Mouse (Mus musculus): ENCODE data around the gene Manbal. TPM values are rescaled to one million over a fixed set of nuclear protein-coding genes. Genes with fewer than 3 reads are reported as not detected.

Gene Manbal
- polyA plus RNA-seq, 1 experiment from 2014 or later, result 111 TPM

DNA sequence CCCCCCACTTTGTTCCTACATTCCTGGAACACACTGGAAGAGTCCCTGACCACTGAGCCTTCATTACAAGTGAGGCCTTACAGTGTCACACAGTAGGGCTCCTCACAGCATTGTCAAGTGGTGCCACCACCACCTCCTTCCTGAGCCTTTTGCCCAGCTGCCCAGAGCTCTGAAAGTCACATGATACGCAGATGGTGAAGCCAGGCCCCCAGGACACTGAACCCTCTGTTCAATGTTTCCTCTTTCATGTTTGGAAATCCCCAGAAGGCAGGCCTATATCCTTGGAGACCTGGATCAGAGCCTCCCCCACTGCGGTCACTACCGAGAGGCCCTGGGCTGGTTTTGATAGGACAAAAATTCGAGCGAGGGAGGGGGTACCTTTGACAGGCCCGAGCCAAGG lies 49.8 kb downstream of the Manbal start:
- no peak overlapping the region for H3K4me3 ChIP-seq (ENCODE audit: low read depth, low read length)
- no peak for ATAC-seq
- no peak overlapping the region for H3K4me2 ChIP-seq (ENCODE audit: low read length)
- H3K9me3 ChIP-seq (replicated peaks; ENCODE audit: control insufficient read depth, low read length, poor library complexity, severe bottlenecking), result no peaks in the 10 kb centered on the region
- no peak overlapping the region for H3K9ac ChIP-seq (ENCODE audit: low read depth, low read length)
- WGBS, result 64% methylated on average over 6 of the region's 6 CpGs
- H3K4me1 ChIP-seq (ENCODE audit: control insufficient read depth, insufficient read depth, low read length), result peaks cover 7% of the 10 kb centered on the region
- no peaks in the 10 kb centered on the region for H3K36me3 ChIP-seq (ENCODE audit: control insufficient read depth, insufficient read depth, low read length)
- no peak overlapping the region for H3K27ac ChIP-seq (ENCODE audit: low read length)
- H3K27me3 ChIP-seq (ENCODE audit: control insufficient read depth, insufficient read depth, low read depth, low read length), result no peaks in the 10 kb centered on the region

- H3K4me2 ChIP-seq (ENCODE audit: low read length), result peak within 1 kb of the TSS; percentile 15; the same call in 1 of the 2 replicates
- no peak within 1 kb of the TSS for H3K4me3 ChIP-seq (ENCODE audit: low read depth, low read length)
- 28% methylated on average over 13 of the region's 13 CpGs for WGBS
- peak within 1 kb of the TSS; percentile 45; the same call in 1 of the 2 replicates for H3K27ac ChIP-seq (ENCODE audit: low read length)
- H3K36me3 ChIP-seq (ENCODE audit: control insufficient read depth, insufficient read depth, low read length), result no peaks in the 10 kb centered on the region
- peaks cover 11% of the 10 kb centered on the region for H3K4me1 ChIP-seq (ENCODE audit: control insufficient read depth, insufficient read depth, low read length)
- H3K9me3 ChIP-seq (replicated peaks; ENCODE audit: control insufficient read depth, low read length, poor library complexity, severe bottlenecking), result no peaks in the 10 kb centered on the region
- ATAC-seq, result no peak
- no peak within 1 kb of the TSS for H3K9ac ChIP-seq (ENCODE audit: low read depth, low read length)
- no peaks in the 10 kb centered on the region for H3K27me3 ChIP-seq (ENCODE audit: control insufficient read depth, insufficient read depth, low read depth, low read length)
Observed at GRCm38 (mm10) chr2:157418206-157418605, 50.8 kb downstream of the Manbal start, which contains the start of gene Src. TSS of gene Src (plus strand) at chr2:157418444.

DNA sequence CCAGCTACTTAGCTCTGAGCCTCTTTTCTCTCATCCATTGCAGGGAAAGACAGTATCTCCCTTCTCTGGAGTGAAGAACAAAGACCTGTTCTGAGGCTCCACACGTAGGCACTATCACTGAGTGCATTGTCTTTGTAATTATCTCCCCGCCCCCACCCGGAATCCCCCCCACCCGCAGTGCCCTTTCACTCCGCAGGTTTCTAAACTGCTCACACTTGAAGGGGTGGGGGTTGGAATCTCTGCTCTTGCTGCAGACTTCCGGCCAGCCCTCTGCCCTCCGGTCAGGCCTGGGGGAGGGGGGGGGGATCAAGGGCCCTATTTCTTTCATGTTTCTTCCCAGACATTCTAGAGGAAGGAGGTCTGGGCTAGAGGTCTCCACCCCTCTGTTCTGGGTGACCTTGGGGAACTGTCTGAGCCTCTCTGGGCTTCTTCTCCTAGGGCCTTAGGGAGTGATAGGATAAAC lies 51.2 kb downstream of the Manbal start:
- Histone ChIP-seq H3K9ac (ENCODE audit: low read depth, low read length) (no peak overlapping the region), H3K4me1 (ENCODE audit: control insufficient read depth, insufficient read depth, low read length) (peaks cover 15% of the 10 kb centered on the region), H3K36me3 (ENCODE audit: control insufficient read depth, insufficient read depth, low read length) (no peaks in the 10 kb centered on the region), H3K27me3 (ENCODE audit: control insufficient read depth, insufficient read depth, low read depth, low read length) (no peaks in the 10 kb centered on the region), H3K4me2 (ENCODE audit: low read length) (peak overlapping the region; percentile 15; the same call in 1 of the 2 replicates), H3K27ac (ENCODE audit: low read length) (peak overlapping the region; percentile 45; the same call in 1 of the 2 replicates), H3K4me3 (ENCODE audit: low read depth, low read length) (no peak overlapping the region), H3K9me3 (replicated peaks; ENCODE audit: control insufficient read depth, low read length, poor library complexity, severe bottlenecking) (no peaks in the 10 kb centered on the region)
- no peak for ATAC-seq
- 2% methylated on average over 7 of the region's 7 CpGs for WGBS

- H3K4me2 ChIP-seq (ENCODE audit: low read length), result no peak overlapping the region
- H3K27ac ChIP-seq (ENCODE audit: low read length), result no peak overlapping the region
- no peaks in the 10 kb centered on the region for H3K9me3 ChIP-seq (replicated peaks; ENCODE audit: control insufficient read depth, low read length, poor library complexity, severe bottlenecking)
- no peaks in the 10 kb centered on the region for H3K36me3 ChIP-seq (ENCODE audit: control insufficient read depth, insufficient read depth, low read length)
- no peaks in the 10 kb centered on the region for H3K27me3 ChIP-seq (ENCODE audit: control insufficient read depth, insufficient read depth, low read depth, low read length)
- peaks cover 15% of the 10 kb centered on the region for H3K4me1 ChIP-seq (ENCODE audit: control insufficient read depth, insufficient read depth, low read length)
- ATAC-seq, result no peak
- H3K9ac ChIP-seq (ENCODE audit: low read depth, low read length), result no peak overlapping the region
- H3K4me3 ChIP-seq (ENCODE audit: low read depth, low read length), result no peak overlapping the region
Observed at GRCm38 (mm10) chr2:157419506-157419905, 52.1 kb downstream of the Manbal start.

DNA sequence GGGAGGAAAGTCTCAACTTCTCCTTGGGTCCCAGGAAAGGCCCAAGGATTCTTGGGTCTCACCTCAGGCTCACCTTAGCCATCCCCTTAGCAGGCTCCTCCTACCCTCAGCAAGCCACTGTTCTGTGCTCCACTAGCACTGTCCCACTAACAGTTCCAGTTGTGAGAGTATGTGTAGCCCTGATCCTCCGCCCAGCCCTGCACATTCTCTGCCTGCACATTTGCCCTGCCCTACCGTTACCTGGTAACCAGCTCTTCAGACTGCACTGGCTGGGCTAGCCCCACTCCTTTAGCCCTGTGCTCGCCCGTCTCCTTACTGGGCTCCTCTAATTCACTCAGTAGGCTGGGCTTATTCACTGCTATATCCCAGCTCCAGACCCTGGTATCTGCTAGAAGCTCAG lies 53.0 kb downstream of the Manbal start:
- whole genome bisulfite sequencing, result 77% methylated on average over 4 of the region's 4 CpGs
- Histone ChIP-seq H3K27ac (ENCODE audit: low read length) (no peak overlapping the region), H3K27me3 (ENCODE audit: control insufficient read depth, insufficient read depth, low read depth, low read length) (no peaks in the 10 kb centered on the region), H3K9ac (ENCODE audit: low read depth, low read length) (no peak overlapping the region), H3K4me2 (ENCODE audit: low read length) (no peak overlapping the region), H3K4me3 (ENCODE audit: low read depth, low read length) (no peak overlapping the region), H3K36me3 (ENCODE audit: control insufficient read depth, insufficient read depth, low read length) (no peaks in the 10 kb centered on the region), H3K4me1 (ENCODE audit: control insufficient read depth, insufficient read depth, low read length) (peaks cover 23% of the 10 kb centered on the region), H3K9me3 (replicated peaks; ENCODE audit: control insufficient read depth, low read length, poor library complexity, severe bottlenecking) (no peaks in the 10 kb centered on the region)
- no peak for ATAC-seq

GRCm38 (mm10) chr2:157422062-157422655 lies 54.8 kb downstream of the Manbal start:
- peaks cover 40% of the 10 kb centered on the region for H3K4me1 ChIP-seq (ENCODE audit: control insufficient read depth, insufficient read depth, low read length)
- H3K9ac ChIP-seq (ENCODE audit: low read depth, low read length), result no peak overlapping the region
- 77% methylated on average over 11 of the region's 11 CpGs for WGBS
- no peak overlapping the region for H3K27ac ChIP-seq (ENCODE audit: low read length)
- ATAC-seq, result no peak
- no peak overlapping the region for H3K4me3 ChIP-seq (ENCODE audit: low read depth, low read length)
- H3K4me2 ChIP-seq (ENCODE audit: low read length), result no peak overlapping the region
- no peaks in the 10 kb centered on the region for H3K27me3 ChIP-seq (ENCODE audit: control insufficient read depth, insufficient read depth, low read depth, low read length)
- no peaks in the 10 kb centered on the region for H3K9me3 ChIP-seq (replicated peaks; ENCODE audit: control insufficient read depth, low read length, poor library complexity, severe bottlenecking)
- H3K36me3 ChIP-seq (ENCODE audit: control insufficient read depth, insufficient read depth, low read length), result no peaks in the 10 kb centered on the region

- Histone ChIP-seq H3K4me3 (ENCODE audit: low read depth, low read length) (peak overlapping the region; percentile 77), H3K27me3 (ENCODE audit: control insufficient read depth, insufficient read depth, low read depth, low read length) (no peaks in the 10 kb centered on the region), H3K4me1 (ENCODE audit: control insufficient read depth, insufficient read depth, low read length) (peaks cover 46% of the 10 kb centered on the region), H3K36me3 (ENCODE audit: control insufficient read depth, insufficient read depth, low read length) (no peaks in the 10 kb centered on the region), H3K9me3 (replicated peaks; ENCODE audit: control insufficient read depth, low read length, poor library complexity, severe bottlenecking) (no peaks in the 10 kb centered on the region), H3K9ac (ENCODE audit: low read depth, low read length) (peak overlapping the region; percentile 98), H3K27ac (ENCODE audit: low read length) (peak overlapping the region; percentile 91), H3K4me2 (ENCODE audit: low read length) (peak overlapping the region; percentile 88)
- WGBS, result 47% methylated on average over 11 of the region's 11 CpGs
- ATAC-seq, result no peak
Observed at GRCm38 (mm10) chr2:157422854-157423705, 55.7 kb downstream of the Manbal start.

- H3K9me3 ChIP-seq (replicated peaks; ENCODE audit: control insufficient read depth, low read length, poor library complexity, severe bottlenecking), result no peaks in the 10 kb centered on the region
- H3K36me3 ChIP-seq (ENCODE audit: control insufficient read depth, insufficient read depth, low read length), result no peaks in the 10 kb centered on the region
- H3K27ac ChIP-seq (ENCODE audit: low read length), result peak overlapping the region; percentile 91
- WGBS, result 10% methylated on average over 15 of the region's 21 CpGs
- peak overlapping the region; percentile 88 for H3K4me2 ChIP-seq (ENCODE audit: low read length)
- H3K4me1 ChIP-seq (ENCODE audit: control insufficient read depth, insufficient read depth, low read length), result peaks cover 46% of the 10 kb centered on the region
- H3K4me3 ChIP-seq (ENCODE audit: low read depth, low read length), result peak overlapping the region; percentile 77
- H3K27me3 ChIP-seq (ENCODE audit: control insufficient read depth, insufficient read depth, low read depth, low read length), result no peaks in the 10 kb centered on the region
- ATAC-seq, result no peak
- peak overlapping the region; percentile 98 for H3K9ac ChIP-seq (ENCODE audit: low read depth, low read length)
Observed at GRCm38 (mm10) chr2:157423706-157424125, 56.3 kb downstream of the Manbal start.

Measured in midbrain, embryonic 16.5 days (tissue).